Mouse (Mus musculus) forebrain, embryonic 13.5 days (tissue): Measurements from ENCODE around the gene Ina. TPM values are rescaled to one million over a fixed set of nuclear protein-coding genes. Genes with fewer than 3 reads are reported as not detected.
A peak's percentile ranks its signal among the peaks of the same experiment; 100 is the strongest.

ENCODE experiments used
- ATAC-seq: fragments of 200-750 bp; cut with Nextera tagmentation; 2 replicates; pipeline ENCODE4 v1.8.0; 2017
- H3K27ac ChIP-seq: fragments of 300-500 bp; sonication (generic); 2 replicates; pipeline ENCODE4 v1.5.1; 2015; ENCODE audit warnings: inconsistent platforms, mild to moderate bottlenecking, moderate library complexity
- H3K27me3 ChIP-seq: fragments of 300-500 bp; sonication (generic); 2 replicates; pipeline ENCODE4 v1.6.1; 2015; ENCODE audit warnings: mild to moderate bottlenecking, inconsistent platforms
- H3K36me3 ChIP-seq: fragments of 300-500 bp; sonication (generic); 2 replicates; pipeline ENCODE4 v1.6.1; 2015; ENCODE audit warnings: mild to moderate bottlenecking, inconsistent platforms; ENCODE audit not compliant: poor library complexity, severe bottlenecking
- H3K4me1 ChIP-seq: fragments of 300-500 bp; sonication (generic); 2 replicates; pipeline ENCODE4 v1.6.1; 2015; ENCODE audit warnings: inconsistent platforms
- H3K4me2 ChIP-seq: fragments of 300-500 bp; sonication (generic); 2 replicates; pipeline ENCODE4 v1.6.1; 2015; ENCODE audit warnings: inconsistent platforms, mild to moderate bottlenecking, moderate library complexity
- H3K4me3 ChIP-seq: fragments of 300-500 bp; sonication (generic); 2 replicates; pipeline ENCODE4 v1.5.1; 2015; ENCODE audit warnings: mild to moderate bottlenecking, inconsistent platforms
- H3K9ac ChIP-seq: fragments of 300-500 bp; sonication (generic); 2 replicates; pipeline ENCODE4 v1.6.1; 2015; ENCODE audit warnings: mild to moderate bottlenecking, inconsistent platforms
- H3K9me3 ChIP-seq: fragments of 300-500 bp; sonication (generic); replicated peaks from 2 replicates; pipeline ENCODE4 v1.6.1; 2016; ENCODE audit warnings: inconsistent platforms
- WGBS: fragments of 180-500 bp; shearing (Covaris S2); methylation state at CpG from one replicate; pipeline ENCODE4 v1.1.7; 2015; 5-methylcytosine and 5-hydroxymethylcytosine counted together
- polyA plus RNA-seq: library from polyadenylated mRNA; unstranded; fragments of >200 nt; fragmentation: Nextera tagmentation; extraction: Ambion mirVana; gene quantifications from 2 replicates; pipeline ENCODE4 v1.2.1, GENCODE M21; 2015

Ina gene
- 206 and 221 TPM in 2 replicates for polyA plus RNA-seq

GRCm38 (mm10) chr19:47014447-47015381, at the start of gene Ina, which contains the start of gene Nt5c2:
TSS of gene Ina (plus strand) at chr19:47014698.
TSS of gene Nt5c2 (minus strand) at chr19:47015153.
- Histone ChIP-seq H3K4me3 (peak within 1 kb of the TSS; percentile 64), H3K27me3 (peaks cover 61% of the 10 kb centered on the region), H3K27ac (peak within 1 kb of the TSS; percentile 92), H3K9ac (peak within 1 kb of the TSS; percentile 83), H3K9me3 (no peaks in the 10 kb centered on the region), H3K4me1 (peaks cover 17% of the 10 kb centered on the region), H3K36me3 (no peaks in the 10 kb centered on the region), H3K4me2 (peak within 1 kb of the TSS; percentile 78)
- WGBS, result under 1% methylated on average over 108 of the region's 124 CpGs
- peak; percentile 87 for ATAC-seq

GRCm38 (mm10) chr19:46965496-46965895, 49.0 kb upstream of the Ina start:
- peaks cover 21% of the 10 kb centered on the region for H3K4me1 ChIP-seq
- no peaks in the 10 kb centered on the region for H3K9me3 ChIP-seq
- no peak overlapping the region for H3K27ac ChIP-seq
- H3K27me3 ChIP-seq, result no peaks in the 10 kb centered on the region
- ATAC-seq, result no peak
- no peaks in the 10 kb centered on the region for H3K36me3 ChIP-seq
- no peak overlapping the region for H3K4me3 ChIP-seq
- H3K9ac ChIP-seq, result no peak overlapping the region
- H3K4me2 ChIP-seq, result no peak overlapping the region

- Histone ChIP-seq H3K27ac (no peak overlapping the region), H3K36me3 (no peaks in the 10 kb centered on the region), H3K9me3 (no peaks in the 10 kb centered on the region), H3K9ac (no peak overlapping the region), H3K4me3 (no peak overlapping the region), H3K27me3 (no peaks in the 10 kb centered on the region), H3K4me1 (peaks cover 22% of the 10 kb centered on the region), H3K4me2 (no peak overlapping the region)
- ATAC-seq, result no peak
- WGBS, result 94% methylated on average over 6 of the region's 6 CpGs
Observed at GRCm38 (mm10) chr19:46966330-46966729, 48.2 kb upstream of the Ina start.

GRCm38 (mm10) chr19:46967861-46968260, 46.6 kb upstream of the Ina start:
- H3K27ac ChIP-seq, result no peak overlapping the region
- H3K9me3 ChIP-seq, result no peaks in the 10 kb centered on the region
- no peak for ATAC-seq
- H3K4me1 ChIP-seq, result peaks cover 27% of the 10 kb centered on the region
- H3K9ac ChIP-seq, result no peak overlapping the region
- 32% methylated on average over 4 of the region's 4 CpGs for WGBS
- no peaks in the 10 kb centered on the region for H3K27me3 ChIP-seq
- H3K36me3 ChIP-seq, result no peaks in the 10 kb centered on the region
- no peak overlapping the region for H3K4me3 ChIP-seq
- no peak overlapping the region for H3K4me2 ChIP-seq

GRCm38 (mm10) chr19:46968833-46969232, 45.7 kb upstream of the Ina start:
- Histone ChIP-seq H3K27ac (no peak overlapping the region), H3K9ac (no peak overlapping the region), H3K9me3 (no peaks in the 10 kb centered on the region), H3K4me2 (no peak overlapping the region), H3K4me1 (peaks cover 27% of the 10 kb centered on the region), H3K4me3 (no peak overlapping the region), H3K27me3 (no peaks in the 10 kb centered on the region), H3K36me3 (no peaks in the 10 kb centered on the region)
- no peak for ATAC-seq
- 92% methylated on average over 5 of the region's 5 CpGs for WGBS

- no peak for ATAC-seq
- H3K27ac ChIP-seq, result no peak overlapping the region
- H3K4me2 ChIP-seq, result no peak overlapping the region
Observed at GRCm38 (mm10) chr19:46969286-46969985, 45.1 kb upstream of the Ina start.

GRCm38 (mm10) chr19:46970121-46970729, 44.3 kb upstream of the Ina start:
- Histone ChIP-seq H3K9ac (no peak overlapping the region), H3K4me3 (no peak overlapping the region), H3K27ac (peak overlapping the region; percentile 36; the same call in 1 of the 2 replicates), H3K36me3 (no peaks in the 10 kb centered on the region), H3K4me2 (no peak overlapping the region), H3K27me3 (no peaks in the 10 kb centered on the region), H3K9me3 (no peaks in the 10 kb centered on the region), H3K4me1 (peaks cover 27% of the 10 kb centered on the region)
- no peak for ATAC-seq
- WGBS, result 66% methylated on average over 13 of the region's 13 CpGs

More at GRCm38 (mm10) chr19:46969286-46969985, 45.1 kb upstream of the Ina start:
- Histone ChIP-seq H3K27me3 (no peaks in the 10 kb centered on the region), H3K9ac (no peak overlapping the region), H3K4me3 (no peak overlapping the region), H3K4me1 (peaks cover 27% of the 10 kb centered on the region), H3K9me3 (no peaks in the 10 kb centered on the region), H3K36me3 (no peaks in the 10 kb centered on the region)
- WGBS, result 68% methylated on average over 22 of the region's 22 CpGs

GRCm38 (mm10) chr19:46971051-46971689, 43.3 kb upstream of the Ina start:
- 0 out of 2 replicates have a peak overlapping the region, but pooled peaks have one; percentile 0 for H3K4me2 ChIP-seq
- H3K27ac ChIP-seq, result peak overlapping the region; percentile 77
- H3K27me3 ChIP-seq, result no peaks in the 10 kb centered on the region
- H3K9ac ChIP-seq, result peak overlapping the region; percentile 34; the same call in 1 of the 2 replicates
- H3K36me3 ChIP-seq, result no peaks in the 10 kb centered on the region
- WGBS, result 19% methylated on average over 8 of the region's 8 CpGs
- H3K9me3 ChIP-seq, result no peaks in the 10 kb centered on the region
- ATAC-seq, result peak; percentile 52
- no peak overlapping the region for H3K4me3 ChIP-seq
- peaks cover 27% of the 10 kb centered on the region for H3K4me1 ChIP-seq

- H3K27me3 ChIP-seq, result no peaks in the 10 kb centered on the region
- peak overlapping the region; percentile 77 for H3K27ac ChIP-seq
- H3K9ac ChIP-seq, result peak overlapping the region; percentile 34; the same call in 1 of the 2 replicates
- no peak overlapping the region for H3K4me3 ChIP-seq
- H3K9me3 ChIP-seq, result no peaks in the 10 kb centered on the region
- no peak overlapping the region for H3K4me2 ChIP-seq
- H3K4me1 ChIP-seq, result peaks cover 27% of the 10 kb centered on the region
- no peak for ATAC-seq
- WGBS, result 52% methylated on average over 9 of the region's 9 CpGs
- H3K36me3 ChIP-seq, result no peaks in the 10 kb centered on the region
Observed at GRCm38 (mm10) chr19:46971712-46972111, 42.8 kb upstream of the Ina start.

- peaks cover 27% of the 10 kb centered on the region for H3K4me1 ChIP-seq
- no peak for ATAC-seq
- 94% methylated on average over 3 of the region's 3 CpGs for WGBS
- no peak overlapping the region for H3K9ac ChIP-seq
- H3K9me3 ChIP-seq, result no peaks in the 10 kb centered on the region
- no peaks in the 10 kb centered on the region for H3K27me3 ChIP-seq
- no peak overlapping the region for H3K4me2 ChIP-seq
- no peaks in the 10 kb centered on the region for H3K36me3 ChIP-seq
- H3K27ac ChIP-seq, result peak overlapping the region; percentile 77
- H3K4me3 ChIP-seq, result no peak overlapping the region
Observed at GRCm38 (mm10) chr19:46972159-46972558, 42.3 kb upstream of the Ina start.

- Histone ChIP-seq H3K27me3 (no peaks in the 10 kb centered on the region), H3K9me3 (no peaks in the 10 kb centered on the region), H3K27ac (no peak overlapping the region), H3K4me2 (no peak overlapping the region), H3K4me1 (peaks cover 17% of the 10 kb centered on the region), H3K36me3 (no peaks in the 10 kb centered on the region), H3K9ac (no peak overlapping the region), H3K4me3 (no peak overlapping the region)
- ATAC-seq, result no peak
- WGBS, result 82% methylated on average over 4 of the region's 4 CpGs
Observed at GRCm38 (mm10) chr19:46975565-46975964, 38.9 kb upstream of the Ina start.
